9 mouse cellular contexts compared by ENCODE assay signal in genomic region chr11:97798083-97798435, GRCm38 (mm10). TPM values are rescaled to one million over a fixed set of nuclear protein-coding genes. Genes with fewer than 3 reads are reported as not detected.
A peak's percentile ranks its signal among the peaks of the same experiment; 100 is the strongest.
DNase-seq lines count a peak whose midpoint lies in the region; ATAC-seq lines count a peak whose summit lies in the region.
"Had no signal": no experiment of that assay in that cellular context is flagged by ENCODE, and none has a peak within 500 bp of the region (broad histone marks: within the 10 kb centered on the region; RNA-seq: fewer than 3 reads in every experiment).

No protein-coding gene starts in this region.

- 39% methylated on average over 8 of the region's 8 CpGs for WGBS in heart, embryonic 12.5 days
- 26% methylated on average over 8 of the region's 8 CpGs for WGBS in embryonic facial prominence, embryonic 11.5 days
- 46% methylated on average over 8 of the region's 8 CpGs for WGBS in intestine, embryonic 15.5 days
- 34% methylated on average over 8 of the region's 8 CpGs for WGBS in midbrain, embryonic 16.5 days

- peak overlapping the region; percentile 78 for H3K4me2 ChIP-seq in heart, embryonic 12.5 days
- H3K4me2 ChIP-seq in embryonic facial prominence, embryonic 11.5 days (ENCODE audit: low read depth, low read length): peak overlapping the region; percentile 10
- H3K4me2 ChIP-seq in intestine, embryonic 15.5 days (replicated peaks): peak overlapping the region; percentile 83
- H3K4me2 ChIP-seq in midbrain, embryonic 16.5 days (ENCODE audit: low read length): peak overlapping the region; percentile 76

- H3K9me3 ChIP-seq in heart, embryonic 12.5 days (replicated peaks): no peaks in the 10 kb centered on the region
- H3K9me3 ChIP-seq in embryonic facial prominence, embryonic 11.5 days (replicated peaks; ENCODE audit: control insufficient read depth, low read length): no peaks in the 10 kb centered on the region
- no peaks in the 10 kb centered on the region for H3K9me3 ChIP-seq in intestine, embryonic 15.5 days
- H3K9me3 ChIP-seq in midbrain, embryonic 16.5 days (replicated peaks; ENCODE audit: control insufficient read depth, low read length, poor library complexity, severe bottlenecking): no peaks in the 10 kb centered on the region

- peak overlapping the region; percentile 71 for H3K4me3 ChIP-seq in heart, embryonic 12.5 days
- peak overlapping the region; percentile 87; the same call in 1 of the 2 replicates for H3K4me3 ChIP-seq in embryonic facial prominence, embryonic 11.5 days (ENCODE audit: low read depth, low read length)
- peak overlapping the region; percentile 94; the same call in 1 of the 2 replicates for H3K4me3 ChIP-seq in intestine, embryonic 15.5 days (replicated peaks)
- H3K4me3 ChIP-seq in midbrain, embryonic 16.5 days (ENCODE audit: low read depth, low read length): peak overlapping the region; percentile 92

- no peak overlapping the region for H3K27ac ChIP-seq in heart, embryonic 12.5 days (ENCODE audit: poor library complexity, severe bottlenecking)
- no peak overlapping the region for H3K27ac ChIP-seq in embryonic facial prominence, embryonic 11.5 days (replicated peaks; ENCODE audit: low read depth, low read length)
- 0 out of 2 replicates have a peak overlapping the region, but pooled peaks have one; percentile 11 for H3K27ac ChIP-seq in intestine, embryonic 15.5 days
- H3K27ac ChIP-seq in midbrain, embryonic 16.5 days (ENCODE audit: low read length): peak overlapping the region; percentile 98

- peaks cover 21% of the 10 kb centered on the region for H3K4me1 ChIP-seq in heart, embryonic 12.5 days (replicated peaks)
- H3K4me1 ChIP-seq in embryonic facial prominence, embryonic 11.5 days (ENCODE audit: control insufficient read depth, insufficient read depth, low read length): peaks cover 6% of the 10 kb centered on the region; the same call in 1 of the 2 replicates
- peaks cover 22% of the 10 kb centered on the region for H3K4me1 ChIP-seq in intestine, embryonic 15.5 days (replicated peaks)
- H3K4me1 ChIP-seq in midbrain, embryonic 16.5 days (ENCODE audit: control insufficient read depth, insufficient read depth, low read length): peaks cover 19% of the 10 kb centered on the region

- no peak for DNase-seq in heart, postnatal 14 days
- DNase-seq in embryonic facial prominence, embryonic 11.5 days (ENCODE audit: low spot score): no peak
- no peak for DNase-seq in thymus, postnatal 0 days (ENCODE audit: low spot score)
- no peak for DNase-seq in layer of hippocampus, adult 18-20 months (ENCODE audit: low spot score in 2 of 2)
- no peak for DNase-seq in embryo, embryonic 10 days (ENCODE audit: low spot score)

- H3K9ac ChIP-seq in heart, embryonic 12.5 days: no peak overlapping the region
- no peak overlapping the region for H3K9ac ChIP-seq in embryonic facial prominence, embryonic 11.5 days (replicated peaks; ENCODE audit: low read length)
- H3K9ac ChIP-seq in intestine, embryonic 15.5 days: no peak overlapping the region
- 0 out of 2 replicates have a peak overlapping the region, but pooled peaks have one; percentile 3 for H3K9ac ChIP-seq in midbrain, embryonic 16.5 days (ENCODE audit: low read depth, low read length)

- intact Hi-C loops in heart, postnatal 14 days (cut with DNase I): loop anchor here (2.0 kb wide), 1 partner anchor 191 kb away; no protein-coding TSS in a partner anchor

- no peaks in the 10 kb centered on the region for H3K27me3 ChIP-seq in heart, embryonic 12.5 days (replicated peaks)
- H3K27me3 ChIP-seq in embryonic facial prominence, embryonic 11.5 days (ENCODE audit: control insufficient read depth, insufficient read depth, low read length): no peaks in the 10 kb centered on the region
- no peaks in the 10 kb centered on the region for H3K27me3 ChIP-seq in intestine, embryonic 15.5 days (replicated peaks)
- no peaks in the 10 kb centered on the region for H3K27me3 ChIP-seq in midbrain, embryonic 16.5 days (ENCODE audit: control insufficient read depth, insufficient read depth, low read depth, low read length)

- 0 out of 2 replicates have a peak, but pooled peaks cover 2% of the 10 kb centered on the region for H3K36me3 ChIP-seq in heart, embryonic 12.5 days
- H3K36me3 ChIP-seq in embryonic facial prominence, embryonic 11.5 days (replicated peaks; ENCODE audit: control insufficient read depth, insufficient read depth, low read depth, low read length): no peaks in the 10 kb centered on the region
- H3K36me3 ChIP-seq in intestine, embryonic 15.5 days: no peaks in the 10 kb centered on the region
- no peaks in the 10 kb centered on the region for H3K36me3 ChIP-seq in midbrain, embryonic 16.5 days (ENCODE audit: control insufficient read depth, insufficient read depth, low read length)

- no peak for ATAC-seq in heart, embryonic 12.5 days (ENCODE audit: insufficient number of reproducible peaks, low FRiP score)
- ATAC-seq in embryonic facial prominence, embryonic 11.5 days (replicated peaks; ENCODE audit: insufficient number of reproducible peaks, low FRiP score, low TSS enrichment, low read depth): no peak
- no peak for ATAC-seq in intestine, embryonic 15.5 days
- no peak for ATAC-seq in midbrain, embryonic 16.5 days

RNA-seq across cellular contexts. Expression of gene Lasp1, which starts 0.7 kb away (rescaled TPM):
- 46.9 and 49.5 TPM in 2 replicates for polyA plus RNA-seq in heart, embryonic 12.5 days (2016; fragmentation: Nextera tagmentation; extraction: Ambion mirVana)
- 10 to 100 TPM; 47.8 to 49.6 TPM for total RNA-seq in heart, postnatal 14 days (2021)
- 62.6 and 67.8 TPM in 2 replicates for polyA plus RNA-seq in embryonic facial prominence, embryonic 11.5 days (2014; fragmentation: Nextera tagmentation; extraction: Ambion mirVana)
- polyA plus RNA-seq in intestine, embryonic 15.5 days (2015; fragmentation: Nextera tagmentation; extraction: Ambion mirVana): 123 and 126 TPM in 2 replicates
- polyA plus RNA-seq in midbrain, embryonic 16.5 days (2015; fragmentation: Nextera tagmentation; extraction: Ambion mirVana): 194 and 202 TPM in 2 replicates
- 98.7 and 108 TPM in 2 replicates for polyA plus RNA-seq in thymus, postnatal 0 days (2015; fragmentation: Nextera tagmentation; extraction: Ambion mirVana)
- total RNA-seq in layer of hippocampus, adult 18-20 months (2021): 100 to 1,000 TPM; 107 to 110 TPM

RNA-seq across cellular contexts. Expression of gene Rpl23, which starts 15.8 kb away (rescaled TPM):
- 404 and 410 TPM in 2 replicates for polyA plus RNA-seq in heart, embryonic 12.5 days (2016; fragmentation: Nextera tagmentation; extraction: Ambion mirVana)
- total RNA-seq in heart, postnatal 14 days (2021): 100 to 1,000 TPM; 503 to 533 TPM
- 524 and 537 TPM in 2 replicates for polyA plus RNA-seq in embryonic facial prominence, embryonic 11.5 days (2014; fragmentation: Nextera tagmentation; extraction: Ambion mirVana)
- polyA plus RNA-seq in intestine, embryonic 15.5 days (2015; fragmentation: Nextera tagmentation; extraction: Ambion mirVana): 530 and 606 TPM in 2 replicates
- polyA plus RNA-seq in midbrain, embryonic 16.5 days (2015; fragmentation: Nextera tagmentation; extraction: Ambion mirVana): 267 and 286 TPM in 2 replicates
- polyA plus RNA-seq in thymus, postnatal 0 days (2015; fragmentation: Nextera tagmentation; extraction: Ambion mirVana): 766 and 768 TPM in 2 replicates
- 100 to 1,000 TPM; 367 to 379 TPM for total RNA-seq in layer of hippocampus, adult 18-20 months (2021)

RNA-seq across cellular contexts. Expression of gene 1700001P01Rik, which starts 22.3 kb away (rescaled TPM):
- polyA plus RNA-seq in heart, embryonic 12.5 days (2016; fragmentation: Nextera tagmentation; extraction: Ambion mirVana): not detected in 2 replicates
- total RNA-seq in heart, postnatal 14 days (2021): under 1 TPM in 1 of 2 experiments, not detected in 1; 0.65 TPM
- not detected in 2 replicates for polyA plus RNA-seq in embryonic facial prominence, embryonic 11.5 days (2014; fragmentation: Nextera tagmentation; extraction: Ambion mirVana)
- polyA plus RNA-seq in intestine, embryonic 15.5 days (2015; fragmentation: Nextera tagmentation; extraction: Ambion mirVana): 0.24 TPM in 1 of 2 replicates, not detected in the other
- polyA plus RNA-seq in midbrain, embryonic 16.5 days (2015; fragmentation: Nextera tagmentation; extraction: Ambion mirVana): 0.74 TPM in 1 of 2 replicates, not detected in the other
- 0.44 TPM in 1 of 2 replicates, not detected in the other for polyA plus RNA-seq in thymus, postnatal 0 days (2015; fragmentation: Nextera tagmentation; extraction: Ambion mirVana)
- 1 to 10 TPM; 1.1 to 1.2 TPM for total RNA-seq in layer of hippocampus, adult 18-20 months (2021)
- total RNA-seq: adrenal gland, postnatal 14 days had no signal

RNA-seq across cellular contexts. Expression of gene Cwc25, which starts 31.7 kb away (rescaled TPM):
- polyA plus RNA-seq in heart, embryonic 12.5 days (2016; fragmentation: Nextera tagmentation; extraction: Ambion mirVana): 10.9 and 11.4 TPM in 2 replicates
- 10 to 100 TPM in 1 of 2 experiments, 1 to 10 TPM in 1; 8.9 to 10.6 TPM for total RNA-seq in heart, postnatal 14 days (2021)
- polyA plus RNA-seq in embryonic facial prominence, embryonic 11.5 days (2014; fragmentation: Nextera tagmentation; extraction: Ambion mirVana): 12.9 and 13.1 TPM in 2 replicates
- polyA plus RNA-seq in intestine, embryonic 15.5 days (2015; fragmentation: Nextera tagmentation; extraction: Ambion mirVana): 13.3 and 13.4 TPM in 2 replicates
- 15.9 and 17.2 TPM in 2 replicates for polyA plus RNA-seq in midbrain, embryonic 16.5 days (2015; fragmentation: Nextera tagmentation; extraction: Ambion mirVana)
- 17.7 and 18.5 TPM in 2 replicates for polyA plus RNA-seq in thymus, postnatal 0 days (2015; fragmentation: Nextera tagmentation; extraction: Ambion mirVana)
- total RNA-seq in layer of hippocampus, adult 18-20 months (2021): 10 to 100 TPM; 18.6 to 23.2 TPM

RNA-seq across cellular contexts. Expression of gene B230217C12Rik, which starts 42.5 kb away (rescaled TPM):
- 6.9 and 7.4 TPM in 2 replicates for polyA plus RNA-seq in heart, embryonic 12.5 days (2016; fragmentation: Nextera tagmentation; extraction: Ambion mirVana)
- 1 to 10 TPM in 1 of 2 experiments, under 1 TPM in 1; 0.95 to 1.1 TPM for total RNA-seq in heart, postnatal 14 days (2021)
- polyA plus RNA-seq in embryonic facial prominence, embryonic 11.5 days (2014; fragmentation: Nextera tagmentation; extraction: Ambion mirVana): 15.4 and 20.0 TPM in 2 replicates
- 5.2 and 5.3 TPM in 2 replicates for polyA plus RNA-seq in intestine, embryonic 15.5 days (2015; fragmentation: Nextera tagmentation; extraction: Ambion mirVana)
- 36.7 and 43.8 TPM in 2 replicates for polyA plus RNA-seq in midbrain, embryonic 16.5 days (2015; fragmentation: Nextera tagmentation; extraction: Ambion mirVana)
- polyA plus RNA-seq in thymus, postnatal 0 days (2015; fragmentation: Nextera tagmentation; extraction: Ambion mirVana): 4.5 and 5.0 TPM in 2 replicates
- total RNA-seq in layer of hippocampus, adult 18-20 months (2021): 10 to 100 TPM; 70.8 to 71.5 TPM

Comparison
In these comparisons a context has a peak if more than half of its experiments do, and no peak if none do; other contexts are left out.
1. H3K27ac ChIP-seq: peak in intestine, embryonic 15.5 days (single experiment) and midbrain, embryonic 16.5 days (single experiment); none in heart, embryonic 12.5 days (single experiment) and embryonic facial prominence, embryonic 11.5 days (single experiment).
2. H3K4me2 ChIP-seq: peak in every context shown above with its lines; median percentile 83 in intestine, embryonic 15.5 days; 78 in heart, embryonic 12.5 days; 76 in midbrain, embryonic 16.5 days; 10 in embryonic facial prominence, embryonic 11.5 days.
3. Peak in every context shown above with its lines, with median percentiles within 50 percentile points of each other: H3K4me3 ChIP-seq.